Mouse (Mus musculus) retina, embryonic 14.5 days (tissue): Measurements from ENCODE around the gene Spink4.

Source experiments
- DNase-seq: peaks from one replicate; pipeline ENCODE4 v3.0.0-alpha.2; 2015; ENCODE audit warnings: low spot score

Spink4 gene

DNA sequence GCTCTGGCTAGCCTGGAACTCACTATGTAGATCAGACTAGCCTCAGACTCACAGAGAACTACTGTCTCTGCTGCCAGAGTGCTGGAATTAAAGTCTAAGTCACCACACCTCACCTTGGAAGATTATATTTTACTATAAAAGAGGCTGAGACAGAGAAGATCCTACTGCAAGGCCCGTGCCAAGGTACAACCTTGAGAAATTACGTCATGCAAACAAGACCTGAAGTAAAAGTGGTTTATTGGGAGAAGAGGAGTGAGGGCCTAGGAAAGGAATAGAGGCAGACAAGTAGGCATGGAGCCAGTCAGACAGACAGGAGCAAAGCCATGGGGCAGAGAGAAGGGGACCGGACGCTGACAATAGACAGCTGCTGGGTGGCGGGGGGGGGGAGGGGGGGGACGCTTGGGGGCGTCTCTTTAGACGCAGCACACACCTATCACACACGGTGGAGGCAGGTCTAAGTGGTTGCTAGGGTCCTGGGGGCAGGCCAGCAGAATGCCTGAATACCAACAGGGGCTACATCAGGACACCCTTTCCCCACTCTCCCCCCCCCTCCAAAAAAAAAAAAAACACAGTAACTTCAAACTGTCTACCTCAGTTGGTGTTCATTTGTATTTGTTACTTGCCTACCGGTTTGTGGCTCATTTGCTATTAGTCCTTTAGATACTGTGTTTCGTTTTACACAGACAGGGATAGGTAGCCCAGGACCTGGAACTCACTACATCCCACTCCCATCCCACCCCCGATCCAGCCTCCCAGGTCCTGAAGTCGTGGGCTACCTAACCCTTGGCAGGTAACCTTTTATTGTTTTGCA, 50.1 kb downstream of the Spink4 start:
- no peak for DNase-seq

DNA sequence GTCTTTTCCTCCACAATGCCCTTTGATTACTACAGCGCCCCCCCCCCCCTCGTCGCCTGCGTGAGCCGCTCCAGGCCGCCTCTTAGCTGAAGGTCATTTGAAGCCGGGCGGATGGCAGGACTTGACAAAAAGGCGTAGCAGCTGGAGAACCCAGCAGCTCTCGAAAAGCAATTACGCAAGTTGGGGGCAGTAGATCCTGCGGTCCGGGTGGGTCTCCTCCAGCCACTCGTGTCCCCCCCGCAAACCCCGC, 50.7 kb downstream of the Spink4 start:
- DNase-seq = no peak

DNA sequence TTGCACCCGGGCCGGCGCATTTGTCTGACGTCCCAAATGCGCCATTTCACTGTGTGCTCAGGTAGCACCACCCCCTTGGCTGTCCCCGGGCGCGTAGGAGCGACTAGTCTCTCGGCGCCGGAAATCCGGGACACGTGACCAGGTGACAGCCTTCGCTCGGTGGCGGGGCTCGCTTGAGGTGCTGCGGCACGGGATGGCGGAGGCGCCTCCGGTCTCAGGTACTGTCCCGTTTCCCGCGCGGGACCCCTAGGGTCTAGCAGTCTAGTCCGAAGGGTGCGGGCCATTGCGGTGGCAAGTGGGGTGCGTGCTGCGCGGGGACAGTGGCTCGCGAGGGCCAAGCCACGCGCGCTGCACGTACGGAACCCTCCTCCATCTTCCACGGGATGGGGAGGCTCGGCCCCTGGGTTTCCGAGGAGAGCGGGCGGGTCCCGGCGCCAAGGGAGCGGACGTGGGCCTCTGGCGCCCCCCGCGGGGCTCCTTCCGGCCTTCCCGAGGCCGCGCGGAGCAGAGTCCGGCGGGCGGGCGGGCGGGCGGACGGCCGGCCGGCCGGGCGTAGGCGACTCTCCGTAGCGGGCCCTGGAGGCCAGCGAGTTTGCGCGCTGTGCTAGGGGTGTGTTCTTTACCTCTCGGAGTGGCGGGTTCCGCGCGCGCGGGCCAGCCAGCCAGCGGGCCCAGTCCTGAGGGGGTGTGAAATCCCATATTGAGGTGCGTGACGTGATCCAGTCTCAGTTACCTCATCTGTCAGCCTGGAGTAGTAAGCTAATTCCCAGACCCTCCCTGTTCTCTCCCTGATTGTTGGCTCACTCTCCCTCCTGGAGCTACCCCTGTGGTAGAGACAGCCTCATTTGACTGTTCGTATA, 51.2 kb downstream of the Spink4 start, which contains the start of gene Nfx1:
Gene Nfx1 (plus strand): TSS at position 65 of the 860 bp plus-strand sequence.
- peak; percentile 93 for DNase-seq

DNA sequence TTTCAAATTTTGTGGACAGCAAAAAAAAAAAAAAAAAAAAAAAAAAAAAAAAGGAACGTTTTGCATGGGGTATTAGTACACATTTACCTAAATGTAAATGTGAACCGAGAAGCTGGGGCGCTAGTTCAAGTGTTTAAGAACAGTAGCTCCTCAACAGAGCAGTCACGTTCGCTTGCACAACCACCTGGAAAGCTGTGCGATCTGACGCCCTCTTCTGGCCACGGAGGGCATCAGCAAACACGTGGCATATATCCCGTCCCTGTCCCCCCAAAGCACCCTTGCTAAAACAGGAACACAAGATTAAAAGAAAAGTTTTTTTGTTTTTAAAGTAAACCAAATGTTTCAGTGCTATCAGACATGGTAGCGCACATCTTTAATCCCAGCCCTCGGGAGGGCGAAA, 51.9 kb downstream of the Spink4 start:
- DNase-seq = peak; percentile 57

DNA sequence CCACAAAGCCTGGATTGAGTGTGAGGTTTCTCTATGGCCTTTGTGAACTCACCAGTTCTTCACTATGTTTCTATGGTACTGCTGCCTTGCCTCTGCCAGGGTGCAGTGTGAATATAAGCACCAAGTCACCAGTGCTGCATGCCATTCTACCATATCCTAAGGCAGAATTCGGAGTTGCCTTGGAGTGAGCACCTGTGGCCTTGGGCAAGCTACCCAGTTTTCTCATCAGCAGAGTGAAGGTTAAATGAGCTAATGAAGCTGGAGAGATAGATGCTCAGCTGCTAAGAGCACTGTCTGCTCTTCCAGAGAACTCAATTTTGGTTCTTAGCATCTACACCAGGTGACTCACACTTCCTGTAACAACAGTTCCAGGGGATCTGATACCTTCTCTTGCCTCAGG, 54.2 kb downstream of the Spink4 start:
- no peak for DNase-seq

DNA sequence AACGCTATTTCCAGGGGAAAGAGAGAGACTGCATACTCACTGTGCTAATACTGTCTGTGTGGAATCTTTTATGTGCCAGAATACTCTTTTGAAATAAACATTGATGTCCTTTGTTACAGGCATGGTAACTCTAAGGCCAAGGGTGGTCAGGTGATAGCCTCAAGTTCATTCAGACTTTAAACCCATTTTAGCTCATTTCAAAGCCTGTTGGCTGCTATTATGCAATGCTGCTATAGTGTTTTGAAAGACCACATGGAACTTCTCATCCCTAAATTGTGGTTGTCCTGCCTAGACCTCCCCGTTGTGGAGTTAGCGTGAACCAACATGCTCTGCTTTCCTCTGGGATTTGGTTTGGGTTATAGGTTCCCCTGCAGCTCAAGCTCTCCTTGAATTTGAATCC, 55.8 kb downstream of the Spink4 start:
- DNase-seq = no peak

DNA sequence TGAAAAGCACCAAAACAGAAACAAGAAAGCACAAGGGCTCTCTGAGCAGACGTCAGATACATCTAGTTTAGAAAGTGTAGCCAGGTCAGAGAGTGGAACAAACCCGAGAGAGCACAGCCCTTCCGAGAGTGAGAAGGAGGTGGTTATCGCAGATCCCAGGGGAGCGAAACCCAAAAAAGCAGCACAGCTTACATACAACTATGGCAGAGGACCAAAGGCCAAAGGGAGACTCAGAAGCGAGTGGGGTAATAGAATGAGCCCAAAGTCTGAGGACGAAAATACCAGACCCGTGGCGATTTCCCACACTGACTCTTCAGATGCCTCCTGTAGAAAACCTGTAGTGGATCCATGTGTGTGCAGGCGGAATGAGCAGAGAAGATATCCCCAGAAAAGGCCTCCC, 56.8 kb downstream of the Spink4 start:
- DNase-seq = no peak

DNA sequence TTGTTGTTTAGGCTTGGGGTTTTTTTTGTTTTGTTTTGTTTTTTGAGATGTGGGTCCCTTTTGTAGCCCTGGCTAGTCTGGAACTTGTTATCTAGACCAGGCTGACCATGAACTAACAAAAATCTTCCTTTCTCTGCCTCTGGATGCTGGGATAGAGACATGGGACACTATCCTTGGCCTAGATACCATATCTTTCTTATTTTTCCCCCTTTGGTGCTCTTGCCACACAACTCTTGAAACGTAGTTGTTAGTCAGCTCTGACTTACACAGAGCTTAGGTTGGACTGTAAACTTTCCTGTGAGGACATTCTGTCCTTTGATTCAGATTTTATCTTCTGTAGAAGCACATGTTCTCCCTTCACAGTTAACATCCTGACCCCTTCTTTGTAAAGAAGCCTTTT, 59.6 kb downstream of the Spink4 start:
- no peak for DNase-seq
